In the genomic region with DNA sequence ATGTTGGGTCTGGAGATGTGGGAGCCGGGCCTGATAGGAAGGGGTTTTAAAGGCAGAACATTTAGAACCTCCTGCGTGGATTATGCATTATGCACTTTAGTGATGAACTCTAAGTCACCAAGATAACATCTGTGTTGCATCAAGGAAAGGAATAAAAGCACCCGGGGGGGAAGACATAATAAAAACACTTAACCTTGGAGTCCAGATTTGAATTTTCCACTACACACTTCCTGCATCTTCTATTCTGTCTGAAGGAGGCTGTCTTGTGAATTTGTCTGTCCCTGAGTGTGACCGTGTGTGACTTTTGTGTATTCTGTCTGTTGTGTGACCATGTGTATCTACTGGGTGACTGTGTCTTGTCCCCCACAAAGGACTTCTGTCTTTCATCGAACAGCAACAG, we compare ENCODE assay signal across 16 mouse cellular contexts. TPM values are rescaled to one million over a fixed set of nuclear protein-coding genes. Genes with fewer than 3 reads are reported as not detected.
DNase-seq lines count a peak whose midpoint lies in the region; ATAC-seq and TF ChIP-seq lines count a peak whose summit lies in the region.
"Had no signal": no experiment of that assay in that cellular context is flagged by ENCODE, and none has a peak within 500 bp of the region (broad histone marks: within the 10 kb centered on the region; RNA-seq: fewer than 3 reads in every experiment).

No protein-coding gene starts in this region.

- WGBS in embryonic facial prominence, embryonic 13.5 days: 47% methylated on average over 5 of the region's 5 CpGs
- WGBS in embryonic facial prominence, embryonic 10.5 days: 84% methylated on average over 5 of the region's 5 CpGs
- 81% methylated on average over 5 of the region's 5 CpGs for whole genome bisulfite sequencing in midbrain, embryonic 11.5 days
- 87% methylated on average over 5 of the region's 5 CpGs for WGBS in midbrain, embryonic 13.5 days
- 56% methylated on average over 5 of the region's 5 CpGs for WGBS in embryonic facial prominence, embryonic 14.5 days
- 44% methylated on average over 5 of the region's 5 CpGs for WGBS in heart, adult 2 months

- H3K4me2 ChIP-seq in embryonic facial prominence, embryonic 13.5 days: no peak overlapping the region
- H3K4me2 ChIP-seq in midbrain, embryonic 11.5 days: no peak overlapping the region
- H3K4me2 ChIP-seq in midbrain, embryonic 13.5 days (replicated peaks): no peak overlapping the region
- no peak overlapping the region for H3K4me2 ChIP-seq in embryonic facial prominence, embryonic 14.5 days (ENCODE audit: low read depth, low read length)
- H3K4me2 ChIP-seq: forebrain, embryonic 15.5 days; hindbrain, embryonic 15.5 days; liver, embryonic 13.5 days had no signal

- no peak for TF ChIP-seq CTCF in heart, adult 2 months (IDR thresholded peaks at IDR 0.05)

- H3K79me2 ChIP-seq in heart, adult 2 months (replicated peaks; ENCODE audit: control insufficient read depth, insufficient read depth, low read length): no peaks in the 10 kb centered on the region

- intact Hi-C loops in heart, adult 2 months (cut with DNase I): no loop called here

- DNase-seq in embryonic facial prominence, embryonic 10.5 days (ENCODE audit: low spot score): no peak
- DNase-seq in midbrain, embryonic 11.5 days (ENCODE audit: low spot score, missing footprints): peak; percentile 59
- DNase-seq in embryonic facial prominence, embryonic 14.5 days (ENCODE audit: low spot score): peak; percentile 32
- peak; percentile 88 for DNase-seq in splenic B cell, adult 2 months (ENCODE audit: low read depth, low spot score)
- DNase-seq in heart, adult 2 months: no peak
- DNase-seq in urinary bladder, postnatal 25 days (ENCODE audit: low spot score): no peak
- DNase-seq: adrenal gland, adult 2 months; cerebellum, adult 9-10 months; liver, embryonic 13.5 days; retina, postnatal 1 day had no signal

- H3K9me3 ChIP-seq in embryonic facial prominence, embryonic 13.5 days: peaks cover 5% of the 10 kb centered on the region
- H3K9me3 ChIP-seq in embryonic facial prominence, embryonic 10.5 days: 0 out of 2 replicates have a peak, but pooled peaks cover 3% of the 10 kb centered on the region
- no peaks in the 10 kb centered on the region for H3K9me3 ChIP-seq in midbrain, embryonic 11.5 days (ENCODE audit: control insufficient read depth, low read length)
- peaks cover 7% of the 10 kb centered on the region for H3K9me3 ChIP-seq in midbrain, embryonic 13.5 days
- peaks cover 8% of the 10 kb centered on the region; the same call in 1 of the 2 replicates for H3K9me3 ChIP-seq in embryonic facial prominence, embryonic 14.5 days (ENCODE audit: control insufficient read depth, low read length)
- H3K9me3 ChIP-seq: hindbrain, embryonic 15.5 days; liver, embryonic 13.5 days had no signal

- H3K9ac ChIP-seq in embryonic facial prominence, embryonic 13.5 days: no peak overlapping the region
- H3K9ac ChIP-seq in midbrain, embryonic 11.5 days (ENCODE audit: low read length): no peak overlapping the region
- H3K9ac ChIP-seq in midbrain, embryonic 13.5 days (replicated peaks): no peak overlapping the region
- H3K9ac ChIP-seq in embryonic facial prominence, embryonic 14.5 days (ENCODE audit: low read depth, low read length): no peak overlapping the region
- H3K9ac ChIP-seq in heart, adult 2 months (ENCODE audit: low read depth, low read length): no peak overlapping the region
- H3K9ac ChIP-seq: forebrain, embryonic 15.5 days; hindbrain, embryonic 15.5 days; liver, embryonic 13.5 days had no signal

- ATAC-seq in embryonic facial prominence, embryonic 13.5 days (ENCODE audit: insufficient number of reproducible peaks, insufficient read depth, low FRiP score, low TSS enrichment, low read depth): no peak
- ATAC-seq in midbrain, embryonic 11.5 days (ENCODE audit: low FRiP score): no peak
- ATAC-seq in midbrain, embryonic 13.5 days: no peak
- ATAC-seq in embryonic facial prominence, embryonic 14.5 days (ENCODE audit: low read depth): no peak
- ATAC-seq: forebrain, embryonic 15.5 days; lung, postnatal 0 days had no signal

- H3K27ac ChIP-seq in embryonic facial prominence, embryonic 13.5 days: peak overlapping the region; percentile 33; the same call in 1 of the 2 replicates
- H3K27ac ChIP-seq in embryonic facial prominence, embryonic 10.5 days (replicated peaks): no peak overlapping the region
- H3K27ac ChIP-seq in midbrain, embryonic 11.5 days (ENCODE audit: low read depth, low read length): no peak overlapping the region
- H3K27ac ChIP-seq in midbrain, embryonic 13.5 days: no peak overlapping the region
- no peak overlapping the region; the same call in 1 of the 2 replicates for H3K27ac ChIP-seq in embryonic facial prominence, embryonic 14.5 days (replicated peaks; ENCODE audit: low read depth, low read length)
- no peak overlapping the region for H3K27ac ChIP-seq in heart, adult 2 months
- H3K27ac ChIP-seq: forebrain, embryonic 15.5 days; hindbrain, embryonic 15.5 days; liver, embryonic 13.5 days had no signal

- no peaks in the 10 kb centered on the region for H3K27me3 ChIP-seq in embryonic facial prominence, embryonic 13.5 days
- H3K27me3 ChIP-seq in embryonic facial prominence, embryonic 10.5 days (replicated peaks; ENCODE audit: low read depth, poor library complexity, severe bottlenecking): no peaks in the 10 kb centered on the region
- H3K27me3 ChIP-seq in midbrain, embryonic 11.5 days (ENCODE audit: control insufficient read depth, insufficient read depth, low read length): no peaks in the 10 kb centered on the region
- H3K27me3 ChIP-seq in midbrain, embryonic 13.5 days: no peaks in the 10 kb centered on the region
- no peaks in the 10 kb centered on the region for H3K27me3 ChIP-seq in embryonic facial prominence, embryonic 14.5 days (replicated peaks; ENCODE audit: control insufficient read depth, insufficient read depth, low read length)
- H3K27me3 ChIP-seq in splenic B cell, adult 2 months (ENCODE audit: control insufficient read depth, insufficient read depth, low read length, poor library complexity, severe bottlenecking): no peaks in the 10 kb centered on the region
- H3K27me3 ChIP-seq in heart, adult 2 months (ENCODE audit: control insufficient read depth, insufficient read depth, low read length): no peaks in the 10 kb centered on the region
- H3K27me3 ChIP-seq: forebrain, embryonic 15.5 days; hindbrain, embryonic 15.5 days; liver, embryonic 13.5 days had no signal

- no peak for TF ChIP-seq POLR2A in heart, adult 2 months (IDR thresholded peaks at IDR 0.05; ENCODE audit: insufficient read depth, low read depth, low read length)

- peaks cover 8% of the 10 kb centered on the region for H3K36me3 ChIP-seq in embryonic facial prominence, embryonic 13.5 days
- peaks cover 24% of the 10 kb centered on the region for H3K36me3 ChIP-seq in embryonic facial prominence, embryonic 10.5 days (replicated peaks)
- no peaks in the 10 kb centered on the region for H3K36me3 ChIP-seq in midbrain, embryonic 11.5 days (ENCODE audit: control insufficient read depth, insufficient read depth, low read length)
- H3K36me3 ChIP-seq in midbrain, embryonic 13.5 days: 0 out of 2 replicates have a peak, but pooled peaks cover 5% of the 10 kb centered on the region
- H3K36me3 ChIP-seq in embryonic facial prominence, embryonic 14.5 days (ENCODE audit: control insufficient read depth, insufficient read depth, low read length): no peaks in the 10 kb centered on the region; the same call in 1 of the 2 replicates
- H3K36me3 ChIP-seq in splenic B cell, adult 2 months (ENCODE audit: control insufficient read depth, insufficient read depth, low read length, poor library complexity, severe bottlenecking): peaks cover 28% of the 10 kb centered on the region
- no peaks in the 10 kb centered on the region for H3K36me3 ChIP-seq in heart, adult 2 months (ENCODE audit: control insufficient read depth, insufficient read depth, low read length)
- H3K36me3 ChIP-seq: forebrain, embryonic 15.5 days; hindbrain, embryonic 15.5 days; liver, embryonic 13.5 days had no signal

- H3K4me1 ChIP-seq in embryonic facial prominence, embryonic 13.5 days: peaks cover 40% of the 10 kb centered on the region
- H3K4me1 ChIP-seq in embryonic facial prominence, embryonic 10.5 days: peaks cover 29% of the 10 kb centered on the region
- no peaks in the 10 kb centered on the region for H3K4me1 ChIP-seq in midbrain, embryonic 11.5 days (ENCODE audit: control insufficient read depth, insufficient read depth, low read length)
- H3K4me1 ChIP-seq in midbrain, embryonic 13.5 days (replicated peaks): no peaks in the 10 kb centered on the region; the same call in 1 of the 2 replicates
- peaks cover 18% of the 10 kb centered on the region for H3K4me1 ChIP-seq in embryonic facial prominence, embryonic 14.5 days (ENCODE audit: control insufficient read depth, insufficient read depth, low read length)
- H3K4me1 ChIP-seq in heart, adult 2 months (ENCODE audit: control insufficient read depth, insufficient read depth, low read length): no peaks in the 10 kb centered on the region

- TF ChIP-seq EP300 in heart, adult 2 months (IDR thresholded peaks at IDR 0.05; ENCODE audit: insufficient read depth, low read depth, low read length): no peak

- no peak overlapping the region for H3K4me3 ChIP-seq in embryonic facial prominence, embryonic 13.5 days
- no peak overlapping the region for H3K4me3 ChIP-seq in embryonic facial prominence, embryonic 10.5 days
- no peak overlapping the region for H3K4me3 ChIP-seq in midbrain, embryonic 11.5 days (ENCODE audit: low read depth, low read length)
- no peak overlapping the region for H3K4me3 ChIP-seq in midbrain, embryonic 13.5 days (replicated peaks)
- H3K4me3 ChIP-seq in embryonic facial prominence, embryonic 14.5 days (ENCODE audit: low read depth, low read length): no peak overlapping the region
- no peak overlapping the region for H3K4me3 ChIP-seq in heart, adult 2 months
- H3K4me3 ChIP-seq: erythroblast, embryonic 14.5 days; forebrain, embryonic 15.5 days; hindbrain, embryonic 15.5 days; liver, embryonic 13.5 days had no signal

RNA-seq across cellular contexts. Expression of a gene that starts 25.4 kb away (rescaled TPM):
- polyA plus RNA-seq in embryonic facial prominence, embryonic 13.5 days (2015; fragmentation: Nextera tagmentation; extraction: Ambion mirVana): 8.6 and 10.0 TPM in 2 replicates
- 14.6 and 15.8 TPM in 2 replicates for polyA plus RNA-seq in embryonic facial prominence, embryonic 10.5 days (2016; fragmentation: Nextera tagmentation; extraction: Ambion mirVana)
- 11.4 and 12.5 TPM in 2 replicates for polyA plus RNA-seq in midbrain, embryonic 11.5 days (2014; fragmentation: Nextera tagmentation; extraction: Ambion mirVana)
- 4.0 and 4.1 TPM in 2 replicates for polyA plus RNA-seq in midbrain, embryonic 13.5 days (2015; fragmentation: Nextera tagmentation; extraction: Ambion mirVana)
- polyA plus RNA-seq in embryonic facial prominence, embryonic 14.5 days (2014; fragmentation: Nextera tagmentation; extraction: Ambion mirVana): 7.9 and 12.3 TPM in 2 replicates
- 1 to 10 TPM in 1 of 2 experiments, under 1 TPM in 1; 0.81 to 1.5 TPM for total RNA-seq in heart, adult 2 months (2021)
- polyA plus RNA-seq in heart, adult 2 months (2012; rRNA removed): 2.4 and 2.9 TPM in 2 replicates

RNA-seq across cellular contexts. Expression of a gene that starts 32.3 kb away (rescaled TPM):
- 5.0 and 8.0 TPM in 2 replicates for polyA plus RNA-seq in embryonic facial prominence, embryonic 13.5 days (2015; fragmentation: Nextera tagmentation; extraction: Ambion mirVana)
- polyA plus RNA-seq in embryonic facial prominence, embryonic 10.5 days (2016; fragmentation: Nextera tagmentation; extraction: Ambion mirVana): 4.8 and 5.5 TPM in 2 replicates
- polyA plus RNA-seq in midbrain, embryonic 11.5 days (2014; fragmentation: Nextera tagmentation; extraction: Ambion mirVana): 4.3 and 4.8 TPM in 2 replicates
- polyA plus RNA-seq in midbrain, embryonic 13.5 days (2015; fragmentation: Nextera tagmentation; extraction: Ambion mirVana): 6.2 and 6.4 TPM in 2 replicates
- polyA plus RNA-seq in embryonic facial prominence, embryonic 14.5 days (2014; fragmentation: Nextera tagmentation; extraction: Ambion mirVana): 5.1 and 7.3 TPM in 2 replicates
- total RNA-seq in heart, adult 2 months (2021): 1 to 10 TPM; 3.2 to 3.9 TPM
- polyA plus RNA-seq in heart, adult 2 months (2012; rRNA removed): 9.4 and 9.8 TPM in 2 replicates

RNA-seq across cellular contexts. Expression of a gene that starts 52.2 kb away (rescaled TPM):
- polyA plus RNA-seq in embryonic facial prominence, embryonic 13.5 days (2015; fragmentation: Nextera tagmentation; extraction: Ambion mirVana): 9.2 TPM in 2 replicates
- polyA plus RNA-seq in embryonic facial prominence, embryonic 10.5 days (2016; fragmentation: Nextera tagmentation; extraction: Ambion mirVana): 8.0 and 8.9 TPM in 2 replicates
- 7.6 and 8.8 TPM in 2 replicates for polyA plus RNA-seq in midbrain, embryonic 11.5 days (2014; fragmentation: Nextera tagmentation; extraction: Ambion mirVana)
- 8.0 and 9.1 TPM in 2 replicates for polyA plus RNA-seq in midbrain, embryonic 13.5 days (2015; fragmentation: Nextera tagmentation; extraction: Ambion mirVana)
- polyA plus RNA-seq in embryonic facial prominence, embryonic 14.5 days (2014; fragmentation: Nextera tagmentation; extraction: Ambion mirVana): 7.9 and 8.1 TPM in 2 replicates
- 100 to 1,000 TPM; 108 to 133 TPM for total RNA-seq in heart, adult 2 months (2021)
- polyA plus RNA-seq in heart, adult 2 months (2012; rRNA removed): 77.5 and 122 TPM in 2 replicates

Comparison
In these comparisons a context has a peak if more than half of its experiments do, and no peak if none do; other contexts are left out.
1. DNase-seq: peak in midbrain, embryonic 11.5 days (single experiment), embryonic facial prominence, embryonic 14.5 days (single experiment) and splenic B cell, adult 2 months (single experiment); none in embryonic facial prominence, embryonic 10.5 days (single experiment), heart, adult 2 months (0 of 2) and urinary bladder, postnatal 25 days (single experiment).